In genomic region chr12:99859391-99860100, GRCm38 (mm10) we compare ENCODE assay signal across 10 mouse cellular contexts.
"Had no signal": no experiment of that assay in that cellular context is flagged by ENCODE, and none has a peak within 500 bp of the region (broad histone marks: within the 10 kb centered on the region; RNA-seq: fewer than 3 reads in every experiment).

No protein-coding gene starts in this region.

- H3K27me3 ChIP-seq: liver, embryonic 13.5 days; midbrain, embryonic 12.5 days; neural tube, embryonic 13.5 days had no signal

- H3K9ac ChIP-seq: liver, embryonic 13.5 days; midbrain, embryonic 12.5 days; neural tube, embryonic 13.5 days had no signal

- H3K4me3 ChIP-seq: left cerebral cortex, adult 2 months; liver, embryonic 13.5 days; midbrain, embryonic 12.5 days; neural tube, embryonic 13.5 days had no signal

- H3K4me1 ChIP-seq: midbrain, embryonic 12.5 days had no signal

- H3K36me3 ChIP-seq: liver, embryonic 13.5 days; midbrain, embryonic 12.5 days; neural tube, embryonic 13.5 days had no signal

- ATAC-seq: midbrain, embryonic 16.5 days had no signal

- H3K9me3 ChIP-seq: liver, embryonic 13.5 days; midbrain, embryonic 12.5 days; neural tube, embryonic 13.5 days had no signal

- H3K27ac ChIP-seq: left cerebral cortex, adult 2 months; liver, embryonic 13.5 days; midbrain, embryonic 12.5 days; neural tube, embryonic 13.5 days; stomach, postnatal 0 days had no signal

- DNase-seq: kidney, adult 8-10 months; kidney, postnatal 25 days; liver, embryonic 13.5 days; lung, postnatal 14 days; thymus, postnatal 4 days had no signal

- H3K4me2 ChIP-seq: liver, embryonic 13.5 days; midbrain, embryonic 12.5 days; neural tube, embryonic 13.5 days had no signal
